Mouse (Mus musculus) bone marrow, adult 2 months (tissue): ENCODE results near the gene Zfp281.

ENCODE experiments used
- CTCF ChIP-seq: fragments of 200-500 bp; IDR thresholded peaks from 2 replicates; pipeline ENCODE4 v1.5.1; 2011; ENCODE audit warnings: low read length, control low read depth; ENCODE audit not compliant: control insufficient read depth, insufficient read depth
- POLR2A ChIP-seq: fragments of 200-500 bp; IDR thresholded peaks from 2 replicates; pipeline ENCODE4 v1.6.1; 2011; ENCODE audit warnings: low read depth, mild to moderate bottlenecking, control low read depth, low read length, borderline replicate concordance; ENCODE audit not compliant: control insufficient read depth

- no peak for TF ChIP-seq CTCF
- no peak for TF ChIP-seq POLR2A
Observed at GRCm38 (mm10) chr1:136658456-136659227, 33.9 kb downstream of the Zfp281 start.
